Mouse (Mus musculus) testis, adult 10 weeks (tissue): ENCODE data around the gene Bpifb9b. TPM values are rescaled to one million over a fixed set of nuclear protein-coding genes. Genes with fewer than 3 reads are reported as not detected.

Source experiments
- polyA plus RNA-seq: library from polyadenylated mRNA; stranded (reverse); fragments of 350-450 nt; fragmentation: Illumina TruSeq; extraction: RNeasy Lipid Tissue Mini Kit (QIAGEN cat#74804); gene quantifications from one replicate; pipeline ENCODE4 v1.2.3, GENCODE M21; 2014; ENCODE audit warnings: low read depth, low replicate concordance

The Bpifb9b gene
- polyA plus RNA-seq = not detected

GRCm38 (mm10) chr2:154306927-154307326, at the start of gene Bpifb9b:
TSS of gene Bpifb9b (plus strand) at chr2:154307227.

GRCm38 (mm10) chr2:154257554-154257953, 49.5 kb upstream of the Bpifb9b start, which contains the start of gene Bpifb9a:
TSS of gene Bpifb9a (plus strand) at chr2:154257854.

Other genes with a start within 250 kb of the Bpifb9b start
- 35.2 TPM for gene Bpifa3, start 176.9 kb upstream of the Bpifb9b start, polyA plus RNA-seq
- gene Bpifa1, start 164.3 kb upstream of the Bpifb9b start, polyA plus RNA-seq = 0.48 TPM
- gene Bpifa5, start 144.6 kb upstream of the Bpifb9b start, polyA plus RNA-seq = not detected
- 0.13 TPM for gene Bpifb1, start 116.4 kb upstream of the Bpifb9b start, polyA plus RNA-seq
- 1.4 TPM for gene Bpifb5, start 83.5 kb upstream of the Bpifb9b start, polyA plus RNA-seq
- not detected for gene Bpifb9a, start 49.4 kb upstream of the Bpifb9b start, polyA plus RNA-seq
- gene Cdk5rap1, start 65.8 kb downstream of the Bpifb9b start, polyA plus RNA-seq = 4.5 TPM
- 0.18 TPM for gene Snta1, start 100.9 kb downstream of the Bpifb9b start, polyA plus RNA-seq
- 14.8 TPM for gene Cbfa2t2, start 129.3 kb downstream of the Bpifb9b start, polyA plus RNA-seq
- 4.3 TPM for gene 1700003F12Rik, start 239.9 kb downstream of the Bpifb9b start, polyA plus RNA-seq
- 2.3 TPM for gene Actl10, start 244.5 kb downstream of the Bpifb9b start, polyA plus RNA-seq